Mouse (Mus musculus): ENCODE measurements around the gene Olfr492. TPM values are rescaled to one million over a fixed set of nuclear protein-coding genes. Genes with fewer than 3 reads are reported as not detected.

Gene Olfr492
- not detected in 2 replicates for polyA plus RNA-seq (2016; fragmentation: Nextera tagmentation; extraction: Ambion mirVana)

DNA sequence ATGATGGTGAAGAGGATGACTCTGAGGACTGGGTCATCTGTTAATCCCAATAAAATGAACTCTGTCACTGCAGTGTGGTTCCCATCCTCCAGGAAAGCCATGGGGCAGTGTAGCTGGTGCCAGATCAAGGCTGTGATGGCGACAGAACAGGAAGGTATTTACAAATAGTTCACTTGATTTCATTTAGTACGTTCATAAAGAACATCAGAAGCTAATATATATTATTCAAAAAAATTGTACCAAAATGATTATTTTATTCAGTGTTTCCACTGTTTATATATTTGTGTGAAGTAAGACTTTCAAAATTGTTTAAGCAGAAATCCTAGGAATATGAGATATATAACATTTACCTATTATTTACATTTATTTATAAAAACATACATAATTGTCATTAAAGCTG lies at the start of gene Olfr492:
Gene Olfr492, minus strand, starts transcription at position 101 of the 400 bp plus-strand sequence.
- H3K4me1 ChIP-seq, result no peaks in the 10 kb centered on the region
- WGBS, result 94% methylated on average over 2 of the region's 2 CpGs
- H3K27me3 ChIP-seq (ENCODE audit: low read depth, poor library complexity, severe bottlenecking), result no peaks in the 10 kb centered on the region
- H3K36me3 ChIP-seq, result no peaks in the 10 kb centered on the region
- H3K4me3 ChIP-seq, result no peak within 1 kb of the TSS
- no peak within 1 kb of the TSS for H3K27ac ChIP-seq
- DNase-seq (ENCODE audit: low spot score), result no peak
- H3K9me3 ChIP-seq (replicated peaks), result no peaks in the 10 kb centered on the region

GRCm38 (mm10) chr7:108365035-108365434 lies 41.6 kb upstream of the Olfr492 start, which contains the start of gene Olfr494:
Gene Olfr494 (plus strand): TSS chr7:108365335.
- no peak within 1 kb of the TSS for H3K4me3 ChIP-seq
- DNase-seq (ENCODE audit: low spot score), result no peak
- H3K27ac ChIP-seq, result no peak within 1 kb of the TSS
- H3K9me3 ChIP-seq (replicated peaks), result no peaks in the 10 kb centered on the region
- no peaks in the 10 kb centered on the region for H3K27me3 ChIP-seq (ENCODE audit: low read depth, poor library complexity, severe bottlenecking)
- WGBS, result 86% methylated on average over 3 of the region's 3 CpGs
- no peaks in the 10 kb centered on the region for H3K36me3 ChIP-seq
- H3K4me1 ChIP-seq, result no peaks in the 10 kb centered on the region

- WGBS, result 71% methylated on average over 1 of the region's 1 CpGs
- H3K36me3 ChIP-seq, result no peaks in the 10 kb centered on the region
- no peak for DNase-seq (ENCODE audit: low spot score)
These were observed 23.4 kb upstream of the Olfr492 start, which contains the start of gene Olfr493 for GRCm38 (mm10) chr7:108346879-108347278. Gene Olfr493 (minus strand): TSS chr7:108346979.

GRCm38 (mm10) chr7:108313151-108313550 lies 10.3 kb downstream of the Olfr492 start, which contains the start of gene Olfr491:
Gene Olfr491 (plus strand): TSS chr7:108313451.
- 76% methylated on average over 1 of the region's 1 CpGs for WGBS
- no peaks in the 10 kb centered on the region for H3K9me3 ChIP-seq (replicated peaks)

More at GRCm38 (mm10) chr7:108346879-108347278, 23.4 kb upstream of the Olfr492 start, which contains the start of gene Olfr493:
- Histone ChIP-seq H3K27ac (no peak within 1 kb of the TSS), H3K27me3 (ENCODE audit: low read depth, poor library complexity, severe bottlenecking) (no peaks in the 10 kb centered on the region), H3K4me1 (no peaks in the 10 kb centered on the region), H3K9me3 (replicated peaks) (no peaks in the 10 kb centered on the region), H3K4me3 (no peak within 1 kb of the TSS)

DNA sequence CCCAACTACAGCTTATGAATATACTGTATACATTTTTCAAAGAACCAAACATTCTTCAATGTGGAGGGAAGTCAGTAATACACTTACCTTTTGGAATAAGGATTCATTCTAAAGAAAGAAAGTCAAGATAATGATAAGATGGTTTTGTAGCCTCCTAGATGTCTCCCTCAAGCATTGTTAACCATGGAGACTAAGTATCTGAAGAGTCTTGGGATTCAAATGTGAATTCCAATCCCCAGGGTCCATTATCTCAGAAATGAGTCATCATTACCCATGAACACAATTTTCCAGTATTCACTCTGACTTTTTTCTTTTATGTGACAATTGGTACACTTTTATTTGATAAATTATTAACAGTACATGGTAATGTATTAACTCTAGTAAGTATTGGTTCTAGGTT lies 34.6 kb downstream of the Olfr492 start, which contains the start of gene Olfr490:
Gene Olfr490, minus strand, starts transcription at position 101 of the 400 bp plus-strand sequence.
- no peaks in the 10 kb centered on the region for H3K9me3 ChIP-seq (replicated peaks)
- H3K27ac ChIP-seq, result no peak within 1 kb of the TSS
- H3K4me1 ChIP-seq, result no peaks in the 10 kb centered on the region
- no peak for DNase-seq (ENCODE audit: low spot score)
- H3K4me3 ChIP-seq, result no peak within 1 kb of the TSS
- no peaks in the 10 kb centered on the region for H3K27me3 ChIP-seq (ENCODE audit: low read depth, poor library complexity, severe bottlenecking)
- no peaks in the 10 kb centered on the region for H3K36me3 ChIP-seq

More at GRCm38 (mm10) chr7:108313151-108313550, 10.3 kb downstream of the Olfr492 start, which contains the start of gene Olfr491:
- H3K4me3 ChIP-seq, result no peak within 1 kb of the TSS
- no peaks in the 10 kb centered on the region for H3K4me1 ChIP-seq
- H3K27me3 ChIP-seq (ENCODE audit: low read depth, poor library complexity, severe bottlenecking), result no peaks in the 10 kb centered on the region
- H3K36me3 ChIP-seq, result no peaks in the 10 kb centered on the region
- no peak within 1 kb of the TSS for H3K27ac ChIP-seq
- DNase-seq (ENCODE audit: low spot score), result no peak

Other genes starting within 250 kb of the Olfr492 start
- gene Olfr481, start 243.8 kb downstream of the Olfr492 start, polyA plus RNA-seq (2016; fragmentation: Nextera tagmentation; extraction: Ambion mirVana), result not detected in 2 replicates
- 0.10 TPM in 2 replicates for gene Olfr482, start 226.1 kb downstream of the Olfr492 start, polyA plus RNA-seq (2016; fragmentation: Nextera tagmentation; extraction: Ambion mirVana)
- not detected in 2 replicates for gene Olfr483, start 222.8 kb downstream of the Olfr492 start, polyA plus RNA-seq (2016; fragmentation: Nextera tagmentation; extraction: Ambion mirVana)
- gene Olfr484, start 196.2 kb downstream of the Olfr492 start, polyA plus RNA-seq (2016; fragmentation: Nextera tagmentation; extraction: Ambion mirVana), result not detected in 2 replicates
- not detected in 2 replicates for gene Olfr485, start 163.8 kb downstream of the Olfr492 start, polyA plus RNA-seq (2016; fragmentation: Nextera tagmentation; extraction: Ambion mirVana)
- gene Olfr486, start 150.9 kb downstream of the Olfr492 start, polyA plus RNA-seq (2016; fragmentation: Nextera tagmentation; extraction: Ambion mirVana), result not detected in 2 replicates
- not detected in 2 replicates for gene Olfr487, start 109.0 kb downstream of the Olfr492 start, polyA plus RNA-seq (2016; fragmentation: Nextera tagmentation; extraction: Ambion mirVana)
- not detected in 2 replicates for gene Olfr488, start 65.3 kb downstream of the Olfr492 start, polyA plus RNA-seq (2016; fragmentation: Nextera tagmentation; extraction: Ambion mirVana)
- gene Olfr490, start 34.7 kb downstream of the Olfr492 start, polyA plus RNA-seq (2016; fragmentation: Nextera tagmentation; extraction: Ambion mirVana), result not detected in 2 replicates
- not detected in 2 replicates for gene Olfr491, start 10.2 kb downstream of the Olfr492 start, polyA plus RNA-seq (2016; fragmentation: Nextera tagmentation; extraction: Ambion mirVana)
- not detected in 2 replicates for gene Olfr493, start 23.3 kb upstream of the Olfr492 start, polyA plus RNA-seq (2016; fragmentation: Nextera tagmentation; extraction: Ambion mirVana)
- gene Olfr494, start 41.7 kb upstream of the Olfr492 start, polyA plus RNA-seq (2016; fragmentation: Nextera tagmentation; extraction: Ambion mirVana), result not detected in 2 replicates
- not detected in 2 replicates for gene Olfr495, start 69.5 kb upstream of the Olfr492 start, polyA plus RNA-seq (2016; fragmentation: Nextera tagmentation; extraction: Ambion mirVana)
- not detected in 2 replicates for gene Olfr497, start 96.7 kb upstream of the Olfr492 start, polyA plus RNA-seq (2016; fragmentation: Nextera tagmentation; extraction: Ambion mirVana)
- gene Olfr498, start 141.7 kb upstream of the Olfr492 start, polyA plus RNA-seq (2016; fragmentation: Nextera tagmentation; extraction: Ambion mirVana), result not detected in 2 replicates
- not detected in 2 replicates for gene Olfr502, start 201.4 kb upstream of the Olfr492 start, polyA plus RNA-seq (2016; fragmentation: Nextera tagmentation; extraction: Ambion mirVana)
- not detected in 2 replicates for gene Olfr503, start 220.9 kb upstream of the Olfr492 start, polyA plus RNA-seq (2016; fragmentation: Nextera tagmentation; extraction: Ambion mirVana)
- gene Olfr504, start 242.1 kb upstream of the Olfr492 start, polyA plus RNA-seq (2016; fragmentation: Nextera tagmentation; extraction: Ambion mirVana), result not detected in 2 replicates